Comparison of ENCODE assay signal across 23 mouse cellular contexts in the genomic region with DNA sequence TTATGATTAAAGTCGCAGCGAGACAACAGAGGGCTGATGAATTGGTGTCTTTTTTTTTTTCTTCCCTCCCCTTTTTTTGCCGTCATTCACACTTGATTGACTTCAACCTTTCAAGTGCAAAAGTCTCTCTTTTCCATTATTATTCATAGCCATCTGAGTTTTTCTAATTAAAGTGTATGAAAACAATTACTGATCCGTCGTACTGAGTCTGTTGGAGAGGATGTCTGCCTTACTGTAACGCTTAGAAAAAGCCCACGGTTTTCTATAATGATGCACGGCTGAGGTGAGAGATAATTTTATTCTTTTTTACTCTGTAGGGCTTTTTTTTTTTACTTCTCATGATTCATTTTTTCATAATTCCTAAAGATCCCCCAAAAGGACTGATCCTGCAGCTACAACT.
DNase-seq lines count a peak whose midpoint lies in the region; ATAC-seq and TF ChIP-seq lines count a peak whose summit lies in the region.
"Had no signal": no experiment of that assay in that cellular context is flagged by ENCODE, and none has a peak within 500 bp of the region (broad histone marks: within the 10 kb centered on the region; RNA-seq: fewer than 3 reads in every experiment).

No protein-coding gene starts in this region.

- H3K4me1 ChIP-seq in forebrain, embryonic 13.5 days, result peaks cover 40% of the 10 kb centered on the region
- H3K4me1 ChIP-seq in forebrain, embryonic 11.5 days (replicated peaks; ENCODE audit: control insufficient read depth, insufficient read depth, low read length), result peaks cover 19% of the 10 kb centered on the region
- H3K4me1 ChIP-seq in forebrain, postnatal 0 days (ENCODE audit: insufficient read depth), result peaks cover 12% of the 10 kb centered on the region; the same call in 1 of the 2 replicates
- H3K4me1 ChIP-seq in midbrain, embryonic 15.5 days, result peaks cover 49% of the 10 kb centered on the region
- H3K4me1 ChIP-seq: heart, embryonic 15.5 days had no signal

- peaks cover 8% of the 10 kb centered on the region for H3K9me3 ChIP-seq in forebrain, embryonic 13.5 days (replicated peaks)
- H3K9me3 ChIP-seq in forebrain, embryonic 11.5 days (ENCODE audit: control insufficient read depth, low read length), result peaks cover 7% of the 10 kb centered on the region; the same call in 1 of the 2 replicates
- no peaks in the 10 kb centered on the region for H3K9me3 ChIP-seq in forebrain, postnatal 0 days (ENCODE audit: low read length)
- H3K9me3 ChIP-seq in midbrain, embryonic 15.5 days, result no peaks in the 10 kb centered on the region
- H3K9me3 ChIP-seq: heart, embryonic 15.5 days had no signal

- H3K4me2 ChIP-seq in forebrain, embryonic 13.5 days, result no peak overlapping the region
- no peak overlapping the region for H3K4me2 ChIP-seq in forebrain, embryonic 11.5 days (ENCODE audit: low read depth, low read length, severe bottlenecking)
- no peak overlapping the region for H3K4me2 ChIP-seq in forebrain, postnatal 0 days (ENCODE audit: low read depth)
- no peak overlapping the region for H3K4me2 ChIP-seq in midbrain, embryonic 15.5 days
- H3K4me2 ChIP-seq: heart, embryonic 15.5 days had no signal

- H3K36me3 ChIP-seq in forebrain, embryonic 13.5 days (ENCODE audit: poor library complexity, severe bottlenecking), result peaks cover 39% of the 10 kb centered on the region
- peaks cover 19% of the 10 kb centered on the region for H3K36me3 ChIP-seq in forebrain, embryonic 11.5 days (ENCODE audit: control insufficient read depth, insufficient read depth, low read length)
- H3K36me3 ChIP-seq in forebrain, postnatal 0 days (ENCODE audit: insufficient read depth), result peaks cover 13% of the 10 kb centered on the region
- H3K36me3 ChIP-seq in midbrain, embryonic 15.5 days (replicated peaks), result peaks cover 18% of the 10 kb centered on the region

- no peak for TF ChIP-seq CTCF in brain, embryonic 14.5 days (IDR thresholded peaks at IDR 0.05; ENCODE audit: borderline replicate concordance, extremely low read depth, insufficient read depth, insufficient read length)
- no peak for TF ChIP-seq CTCF in forebrain, postnatal 0 days (IDR thresholded peaks at IDR 0.05; ENCODE audit: low read depth)

- no peak for TF ChIP-seq POLR2A in brain, embryonic 14.5 days (IDR thresholded peaks at IDR 0.05; ENCODE audit: borderline replicate concordance, extremely low read depth, insufficient read depth, insufficient read length, poor library complexity, severe bottlenecking)

- H3K9ac ChIP-seq in forebrain, embryonic 13.5 days, result no peak overlapping the region
- no peak overlapping the region for H3K9ac ChIP-seq in forebrain, embryonic 11.5 days (ENCODE audit: low read length)
- no peak overlapping the region for H3K9ac ChIP-seq in forebrain, postnatal 0 days
- H3K9ac ChIP-seq in midbrain, embryonic 15.5 days, result no peak overlapping the region; the same call in 1 of the 2 replicates
- H3K9ac ChIP-seq: heart, embryonic 15.5 days; liver, postnatal 0 days had no signal

- peak overlapping the region; percentile 57 for H3K27ac ChIP-seq in forebrain, embryonic 13.5 days
- H3K27ac ChIP-seq in forebrain, embryonic 11.5 days (ENCODE audit: low read depth, low read length), result no peak overlapping the region; the same call in 1 of the 2 replicates
- H3K27ac ChIP-seq in forebrain, postnatal 0 days (ENCODE audit: low read depth, low read length), result 0 out of 2 replicates have a peak overlapping the region, but pooled peaks have one; percentile 60
- H3K27ac ChIP-seq in midbrain, embryonic 15.5 days, result peak overlapping the region; percentile 79
- H3K27ac ChIP-seq: heart, embryonic 15.5 days; macrophage; stomach, postnatal 0 days had no signal

- no peak for ATAC-seq in forebrain, embryonic 13.5 days
- ATAC-seq in forebrain, embryonic 11.5 days (replicated peaks; ENCODE audit: low FRiP score), result no peak
- ATAC-seq in forebrain, postnatal 0 days, result peak; percentile 57; the same call in 1 of the 2 replicates
- no peak for ATAC-seq in midbrain, embryonic 15.5 days (replicated peaks)
- ATAC-seq: CD4-positive, CD25-positive, alpha-beta regulatory T cell, adult 4 months; liver, postnatal 0 days; lung, postnatal 0 days had no signal

- H3K27me3 ChIP-seq in forebrain, embryonic 13.5 days, result 0 out of 2 replicates have a peak, but pooled peaks cover 6% of the 10 kb centered on the region
- H3K27me3 ChIP-seq in forebrain, embryonic 11.5 days (ENCODE audit: control insufficient read depth, insufficient read depth, low read length), result no peaks in the 10 kb centered on the region
- H3K27me3 ChIP-seq in forebrain, postnatal 0 days (ENCODE audit: insufficient read depth, low read length), result no peaks in the 10 kb centered on the region
- no peaks in the 10 kb centered on the region for H3K27me3 ChIP-seq in midbrain, embryonic 15.5 days (replicated peaks)
- H3K27me3 ChIP-seq: heart, embryonic 15.5 days had no signal

- DNase-seq in forebrain, embryonic 11.5 days (ENCODE audit: low spot score), result no peak
- peak; percentile 73 for DNase-seq in brain, embryonic 14.5 days (ENCODE audit: low read depth)
- no peak for DNase-seq in forebrain, postnatal 0 days
- no peak for DNase-seq in ovary, adult 18-20 months (ENCODE audit: low spot score)
- DNase-seq in gastrocnemius, postnatal 4 days (ENCODE audit: low spot score in 2 of 2), result no peak
- no peak for DNase-seq in retina, embryonic 14.5 days (ENCODE audit: low spot score)
- DNase-seq: adrenal gland, postnatal 14 days; cerebellum, adult 9-10 months; gastrocnemius, postnatal 36 days; heart, postnatal 36 days; kidney, adult 8-10 months; kidney, postnatal 10 days; liver, postnatal 0 days; right cerebral cortex, postnatal 14 days; thymus, adult 2 months; thymus, postnatal 4 days had no signal

- 16% methylated on average over 8 of the region's 8 CpGs for WGBS in forebrain, embryonic 13.5 days
- 39% methylated on average over 8 of the region's 8 CpGs for WGBS in forebrain, embryonic 11.5 days
- WGBS in forebrain, postnatal 0 days, result 15% methylated on average over 8 of the region's 8 CpGs
- WGBS in midbrain, embryonic 15.5 days, result 26% methylated on average over 8 of the region's 8 CpGs

- H3K4me3 ChIP-seq in forebrain, embryonic 13.5 days, result no peak overlapping the region
- H3K4me3 ChIP-seq in forebrain, embryonic 11.5 days (ENCODE audit: low read depth, low read length), result no peak overlapping the region
- no peak overlapping the region for H3K4me3 ChIP-seq in forebrain, postnatal 0 days (ENCODE audit: low read depth, low read length)
- H3K4me3 ChIP-seq in midbrain, embryonic 15.5 days, result no peak overlapping the region
- H3K4me3 ChIP-seq: heart, embryonic 15.5 days had no signal
